Mouse (Mus musculus) forebrain, embryonic 11.5 days (tissue): ENCODE data around the gene Cap1. TPM values are rescaled to one million over a fixed set of nuclear protein-coding genes. Genes with fewer than 3 reads are reported as not detected.

Source experiments
- ATAC-seq: fragments of 200-750 bp; cut with Nextera tagmentation; replicated peaks from 2 replicates; pipeline ENCODE4 v1.8.0; 2017; ENCODE audit warnings: moderate TSS enrichment; ENCODE audit not compliant: low FRiP score
- DNase-seq: peaks from one replicate; pipeline ENCODE4 v3.0.0-alpha.2; 2017; ENCODE audit warnings: low spot score
- H3K27ac ChIP-seq: fragments of 300-500 bp; sonication (generic); 2 replicates; pipeline ENCODE4 v1.5.1; 2014; ENCODE audit warnings: low read depth, low read length
- H3K27me3 ChIP-seq: fragments of 300-500 bp; sonication (generic); 2 replicates; pipeline ENCODE4 v1.6.1; 2014; ENCODE audit warnings: mild to moderate bottlenecking, low read length, mixed read lengths; ENCODE audit not compliant: control insufficient read depth, insufficient read depth
- H3K36me3 ChIP-seq: fragments of 300-500 bp; sonication (generic); 2 replicates; pipeline ENCODE4 v1.6.1; 2014; ENCODE audit warnings: mild to moderate bottlenecking, low read length, moderate library complexity, mixed read lengths; ENCODE audit not compliant: control insufficient read depth, insufficient read depth
- H3K4me1 ChIP-seq: fragments of 300-500 bp; sonication (generic); replicated peaks from 2 replicates; pipeline ENCODE4 v1.6.1; 2014; ENCODE audit warnings: low read length, mixed read lengths; ENCODE audit not compliant: control insufficient read depth, insufficient read depth
- H3K4me2 ChIP-seq: fragments of 300-500 bp; sonication (generic); 2 replicates; pipeline ENCODE4 v1.6.1; 2014; ENCODE audit warnings: low read depth, mild to moderate bottlenecking, low read length, moderate library complexity, mixed read lengths; ENCODE audit not compliant: severe bottlenecking
- H3K4me3 ChIP-seq: fragments of 300-500 bp; sonication (generic); 2 replicates; pipeline ENCODE4 v1.5.1; 2014; ENCODE audit warnings: low read depth, low read length
- H3K9ac ChIP-seq: fragments of 300-500 bp; sonication (generic); 2 replicates; pipeline ENCODE4 v1.6.1; 2014; ENCODE audit warnings: low read length
- H3K9me3 ChIP-seq: fragments of 300-500 bp; sonication (generic); 2 replicates; pipeline ENCODE4 v1.6.1; 2016; ENCODE audit warnings: low read length, mixed read lengths; ENCODE audit not compliant: control insufficient read depth
- WGBS: fragments of 180-500 bp; shearing (Covaris S2); extraction: QIAGEN DNeasy Blood & Tissue Kit; methylation state at CpG from one replicate; pipeline ENCODE4 v1.1.7; 2014; 5-methylcytosine and 5-hydroxymethylcytosine counted together
- polyA plus RNA-seq: library from polyadenylated mRNA; unstranded; fragments of >200 nt; fragmentation: Nextera tagmentation; extraction: Ambion mirVana; gene quantifications from 2 replicates; pipeline ENCODE4 v1.2.1, GENCODE M21; 2014

Gene Cap1
- polyA plus RNA-seq, 1 experiment from 2014 or later: 69.4 TPM

GRCm38 (mm10) chr4:122883294-122883693 is 2.6 kb downstream of the Cap1 start:
- Histone ChIP-seq H3K9me3 (no peaks in the 10 kb centered on the region), H3K4me1 (peaks cover 6% of the 10 kb centered on the region; the same call in 1 of the 2 replicates), H3K9ac (no peak overlapping the region), H3K4me2 (no peak overlapping the region), H3K4me3 (no peak overlapping the region), H3K36me3 (no peaks in the 10 kb centered on the region), H3K27ac (no peak overlapping the region), H3K27me3 (no peaks in the 10 kb centered on the region)
- WGBS: 94% methylated on average over 3 of the region's 3 CpGs
- DNase-seq: no peak
- ATAC-seq: no peak

GRCm38 (mm10) chr4:122882544-122882943 is 3.3 kb downstream of the Cap1 start:
- no peak for DNase-seq
- peaks cover 6% of the 10 kb centered on the region; the same call in 1 of the 2 replicates for H3K4me1 ChIP-seq
- H3K4me3 ChIP-seq: no peak overlapping the region
- no peaks in the 10 kb centered on the region for H3K9me3 ChIP-seq
- no peaks in the 10 kb centered on the region for H3K36me3 ChIP-seq
- no peak overlapping the region for H3K27ac ChIP-seq
- H3K9ac ChIP-seq: no peak overlapping the region
- ATAC-seq: no peak
- no peaks in the 10 kb centered on the region for H3K27me3 ChIP-seq
- H3K4me2 ChIP-seq: no peak overlapping the region
- 77% methylated on average over 3 of the region's 3 CpGs for WGBS

GRCm38 (mm10) chr4:122878333-122879070 is 7.4 kb downstream of the Cap1 start:
- WGBS: 95% methylated on average over 2 of the region's 2 CpGs
- H3K27ac ChIP-seq: no peak overlapping the region
- H3K9me3 ChIP-seq: no peaks in the 10 kb centered on the region
- no peak for DNase-seq
- H3K36me3 ChIP-seq: no peaks in the 10 kb centered on the region
- no peaks in the 10 kb centered on the region for H3K4me1 ChIP-seq
- H3K27me3 ChIP-seq: no peaks in the 10 kb centered on the region
- no peak overlapping the region for H3K4me2 ChIP-seq
- H3K4me3 ChIP-seq: no peak overlapping the region
- H3K9ac ChIP-seq: no peak overlapping the region
- ATAC-seq: no peak

- Histone ChIP-seq H3K4me3 (no peak overlapping the region), H3K36me3 (no peaks in the 10 kb centered on the region), H3K27ac (no peak overlapping the region), H3K9ac (no peak overlapping the region), H3K9me3 (no peaks in the 10 kb centered on the region), H3K4me2 (no peak overlapping the region), H3K27me3 (no peaks in the 10 kb centered on the region), H3K4me1 (no peaks in the 10 kb centered on the region)
- no peak for DNase-seq
- no peak for ATAC-seq
- WGBS: 88% methylated on average over 4 of the region's 4 CpGs
Measured at GRCm38 (mm10) chr4:122873512-122873911, 12.3 kb downstream of the Cap1 start.

GRCm38 (mm10) chr4:122873003-122873402 is 12.9 kb downstream of the Cap1 start:
- H3K9me3 ChIP-seq: no peaks in the 10 kb centered on the region
- no peaks in the 10 kb centered on the region for H3K4me1 ChIP-seq
- no peak for ATAC-seq
- no peak overlapping the region for H3K27ac ChIP-seq
- no peak overlapping the region for H3K4me2 ChIP-seq
- H3K9ac ChIP-seq: no peak overlapping the region
- WGBS: 92% methylated on average over 5 of the region's 5 CpGs
- H3K27me3 ChIP-seq: no peaks in the 10 kb centered on the region
- no peaks in the 10 kb centered on the region for H3K36me3 ChIP-seq
- no peak overlapping the region for H3K4me3 ChIP-seq
- DNase-seq: no peak

GRCm38 (mm10) chr4:122871989-122872388 is 13.9 kb downstream of the Cap1 start:
- DNase-seq: no peak
- Histone ChIP-seq H3K4me3 (no peak overlapping the region), H3K4me2 (no peak overlapping the region), H3K4me1 (no peaks in the 10 kb centered on the region), H3K9ac (no peak overlapping the region), H3K27me3 (no peaks in the 10 kb centered on the region), H3K9me3 (no peaks in the 10 kb centered on the region), H3K27ac (no peak overlapping the region), H3K36me3 (no peaks in the 10 kb centered on the region)
- no peak for ATAC-seq
- 86% methylated on average over 2 of the region's 2 CpGs for WGBS

GRCm38 (mm10) chr4:122871269-122871668 is 14.6 kb downstream of the Cap1 start:
- Histone ChIP-seq H3K4me3 (no peak overlapping the region), H3K4me2 (no peak overlapping the region), H3K27ac (no peak overlapping the region), H3K9ac (no peak overlapping the region), H3K9me3 (no peaks in the 10 kb centered on the region), H3K27me3 (no peaks in the 10 kb centered on the region), H3K4me1 (no peaks in the 10 kb centered on the region), H3K36me3 (no peaks in the 10 kb centered on the region; the same call in 1 of the 2 replicates)
- DNase-seq: no peak
- 90% methylated on average over 11 of the region's 11 CpGs for WGBS
- no peak for ATAC-seq

GRCm38 (mm10) chr4:122870741-122871140 is 15.1 kb downstream of the Cap1 start:
- Histone ChIP-seq H3K9ac (no peak overlapping the region), H3K4me3 (no peak overlapping the region), H3K4me2 (no peak overlapping the region), H3K4me1 (no peaks in the 10 kb centered on the region), H3K27me3 (no peaks in the 10 kb centered on the region), H3K9me3 (no peaks in the 10 kb centered on the region), H3K27ac (no peak overlapping the region), H3K36me3 (no peaks in the 10 kb centered on the region; the same call in 1 of the 2 replicates)
- DNase-seq: no peak
- WGBS: 93% methylated on average over 5 of the region's 5 CpGs
- no peak for ATAC-seq

- Histone ChIP-seq H3K4me1 (no peaks in the 10 kb centered on the region), H3K36me3 (no peaks in the 10 kb centered on the region; the same call in 1 of the 2 replicates), H3K4me2 (no peak overlapping the region), H3K9me3 (no peaks in the 10 kb centered on the region), H3K27ac (no peak overlapping the region), H3K4me3 (no peak overlapping the region), H3K27me3 (no peaks in the 10 kb centered on the region), H3K9ac (no peak overlapping the region)
- no peak for ATAC-seq
- DNase-seq: no peak
Measured at GRCm38 (mm10) chr4:122870027-122870426, 15.8 kb downstream of the Cap1 start.
